Mouse (Mus musculus) C2C12 (cell line): ENCODE data around the gene Palld.

Experiments used
- CEBPB ChIP-seq: IDR thresholded peaks from one replicate; pipeline ENCODE4 v1.6.1; 2011; ENCODE audit warnings: low read depth, mild to moderate bottlenecking, control low read depth, moderate library complexity
- CTCF ChIP-seq: IDR thresholded peaks from one replicate; pipeline ENCODE4 v1.5.1; 2011; ENCODE audit not compliant: control insufficient read depth, insufficient read depth, insufficient read length
- MYOD1 ChIP-seq: IDR thresholded peaks from one replicate; pipeline ENCODE4 v1.6.1; 2011; ENCODE audit warnings: low read depth; ENCODE audit not compliant: control insufficient read depth, insufficient read length
- USF1 ChIP-seq: IDR thresholded peaks from one replicate; pipeline ENCODE4 v1.6.1; 2011; ENCODE audit warnings: low read depth, mild to moderate bottlenecking, control low read depth, moderate library complexity

DNA sequence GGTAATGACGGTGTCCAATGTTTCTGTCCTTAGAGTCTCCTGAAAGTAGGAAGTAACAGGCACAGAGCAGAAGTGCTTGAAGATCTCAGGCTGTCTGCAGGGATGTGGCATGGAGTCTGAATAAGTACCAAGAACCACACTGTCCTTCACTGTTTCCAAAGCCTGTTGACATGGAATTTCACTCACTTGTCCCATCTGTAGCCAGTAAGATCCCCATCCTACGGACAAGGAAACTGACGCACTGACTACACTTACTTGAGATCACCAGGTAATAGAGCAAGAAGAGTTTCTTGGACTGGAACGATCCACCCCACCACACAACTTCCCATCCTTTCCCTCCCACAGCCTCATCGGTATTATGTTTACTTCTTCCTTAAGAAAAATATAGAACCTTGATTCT, 128.3 kb downstream of the Palld start:
- TF ChIP-seq CTCF (no peak), USF1 (no peak), CEBPB (no peak), MYOD1 (no peak)
